Mouse (Mus musculus) forebrain, embryonic 13.5 days (tissue): ENCODE data around the gene Mdc1. TPM values are rescaled to one million over a fixed set of nuclear protein-coding genes. Genes with fewer than 3 reads are reported as not detected.
A peak's percentile ranks its signal among the peaks of the same experiment; 100 is the strongest.

Experiments used
- ATAC-seq: fragments of 200-750 bp; cut with Nextera tagmentation; 2 replicates; pipeline ENCODE4 v1.8.0; 2017
- H3K27ac ChIP-seq: fragments of 300-500 bp; sonication (generic); 2 replicates; pipeline ENCODE4 v1.5.1; 2015; ENCODE audit warnings: inconsistent platforms, mild to moderate bottlenecking, moderate library complexity
- H3K27me3 ChIP-seq: fragments of 300-500 bp; sonication (generic); 2 replicates; pipeline ENCODE4 v1.6.1; 2015; ENCODE audit warnings: mild to moderate bottlenecking, inconsistent platforms
- H3K36me3 ChIP-seq: fragments of 300-500 bp; sonication (generic); 2 replicates; pipeline ENCODE4 v1.6.1; 2015; ENCODE audit warnings: mild to moderate bottlenecking, inconsistent platforms; ENCODE audit not compliant: poor library complexity, severe bottlenecking
- H3K4me1 ChIP-seq: fragments of 300-500 bp; sonication (generic); 2 replicates; pipeline ENCODE4 v1.6.1; 2015; ENCODE audit warnings: inconsistent platforms
- H3K4me2 ChIP-seq: fragments of 300-500 bp; sonication (generic); 2 replicates; pipeline ENCODE4 v1.6.1; 2015; ENCODE audit warnings: inconsistent platforms, mild to moderate bottlenecking, moderate library complexity
- H3K4me3 ChIP-seq: fragments of 300-500 bp; sonication (generic); 2 replicates; pipeline ENCODE4 v1.5.1; 2015; ENCODE audit warnings: mild to moderate bottlenecking, inconsistent platforms
- H3K9ac ChIP-seq: fragments of 300-500 bp; sonication (generic); 2 replicates; pipeline ENCODE4 v1.6.1; 2015; ENCODE audit warnings: mild to moderate bottlenecking, inconsistent platforms
- H3K9me3 ChIP-seq: fragments of 300-500 bp; sonication (generic); replicated peaks from 2 replicates; pipeline ENCODE4 v1.6.1; 2016; ENCODE audit warnings: inconsistent platforms
- WGBS: fragments of 180-500 bp; shearing (Covaris S2); methylation state at CpG from one replicate; pipeline ENCODE4 v1.1.7; 2015; 5-methylcytosine and 5-hydroxymethylcytosine counted together
- polyA plus RNA-seq: library from polyadenylated mRNA; unstranded; fragments of >200 nt; fragmentation: Nextera tagmentation; extraction: Ambion mirVana; gene quantifications from 2 replicates; pipeline ENCODE4 v1.2.1, GENCODE M21; 2015

Gene Mdc1
- polyA plus RNA-seq, 1 experiment from 2014 or later: 15.1 TPM

- H3K27me3 ChIP-seq: peaks cover 11% of the 10 kb centered on the region; the same call in 1 of the 2 replicates
- no peak for ATAC-seq
- peaks cover 33% of the 10 kb centered on the region for H3K36me3 ChIP-seq
- H3K9me3 ChIP-seq: no peaks in the 10 kb centered on the region
- 70% methylated on average over 7 of the region's 7 CpGs for WGBS
- peaks cover 35% of the 10 kb centered on the region for H3K4me1 ChIP-seq
- H3K4me3 ChIP-seq: peak overlapping the region; percentile 64
- H3K4me2 ChIP-seq: peak overlapping the region; percentile 96
- H3K9ac ChIP-seq: peak overlapping the region; percentile 75; the same call in 1 of the 2 replicates
- no peak overlapping the region for H3K27ac ChIP-seq
These were observed 16.9 kb upstream of the Mdc1 start for GRCm38 (mm10) chr17:35824402-35824801.

DNA sequence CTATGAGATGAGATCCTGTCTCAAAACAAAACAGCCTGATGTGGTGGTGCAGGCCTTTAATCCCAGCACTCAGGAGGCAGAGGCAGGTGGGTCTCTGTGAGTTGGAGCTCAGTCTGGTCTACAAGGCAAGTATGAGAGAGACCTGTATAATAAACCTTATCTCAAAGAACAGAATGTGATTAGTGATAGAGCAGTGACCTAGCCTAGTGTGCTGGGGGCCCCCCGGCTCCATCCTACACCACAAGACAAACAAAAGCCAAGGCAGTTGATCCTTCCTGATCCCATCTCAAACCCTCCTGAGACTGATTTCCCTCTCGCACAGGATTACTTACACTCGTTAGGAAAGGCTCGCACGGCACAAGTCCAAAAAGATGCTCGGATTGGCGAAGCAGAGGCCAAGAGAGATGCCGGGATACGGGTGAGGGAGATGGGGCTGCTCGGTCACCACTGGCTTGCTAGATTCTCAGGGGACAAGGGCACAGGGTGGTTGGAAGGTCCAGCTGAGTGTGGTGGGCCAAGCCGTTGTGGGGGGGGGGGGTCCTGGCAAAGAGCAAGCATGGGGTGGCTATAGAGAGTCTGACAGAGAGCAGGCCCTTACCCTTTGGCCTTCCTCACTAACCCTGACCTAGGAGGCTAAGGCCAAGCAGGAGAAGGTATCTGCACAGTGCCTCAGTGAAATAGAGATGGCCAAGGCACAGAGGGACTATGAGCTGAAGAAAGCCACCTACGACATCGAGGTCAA, 16.0 kb upstream of the Mdc1 start:
- no peak overlapping the region for H3K9ac ChIP-seq
- peaks cover 33% of the 10 kb centered on the region for H3K36me3 ChIP-seq
- H3K4me1 ChIP-seq: peaks cover 44% of the 10 kb centered on the region
- no peak overlapping the region for H3K27ac ChIP-seq
- WGBS: 91% methylated on average over 13 of the region's 13 CpGs
- no peak for ATAC-seq
- H3K9me3 ChIP-seq: no peaks in the 10 kb centered on the region
- H3K4me3 ChIP-seq: no peak overlapping the region
- H3K4me2 ChIP-seq: no peak overlapping the region
- peaks cover 7% of the 10 kb centered on the region; the same call in 1 of the 2 replicates for H3K27me3 ChIP-seq

DNA sequence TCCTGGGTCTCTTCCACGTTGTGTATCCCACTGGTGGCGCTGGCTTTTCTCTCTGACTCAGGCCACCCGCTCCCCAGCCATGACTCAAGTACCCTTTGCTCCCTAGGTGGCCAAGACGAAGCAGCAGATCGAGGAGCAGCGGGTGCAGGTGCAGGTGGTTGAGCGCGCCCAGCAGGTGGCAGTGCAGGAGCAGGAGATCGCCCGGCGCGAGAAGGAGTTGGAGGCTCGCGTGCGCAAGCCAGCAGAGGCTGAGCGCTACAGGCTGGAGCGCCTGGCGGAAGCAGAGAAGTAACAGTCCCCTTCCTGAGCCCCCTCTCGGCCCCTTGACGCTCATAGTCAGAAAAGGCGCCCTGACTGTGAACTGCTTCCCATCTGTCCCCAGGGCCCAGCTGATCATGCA, 11.6 kb upstream of the Mdc1 start:
- Histone ChIP-seq H3K4me1 (peaks cover 36% of the 10 kb centered on the region), H3K36me3 (peaks cover 74% of the 10 kb centered on the region), H3K9ac (no peak overlapping the region), H3K4me3 (peak overlapping the region; percentile 6; the same call in 1 of the 2 replicates), H3K4me2 (peak overlapping the region; percentile 29), H3K27ac (no peak overlapping the region), H3K27me3 (no peaks in the 10 kb centered on the region), H3K9me3 (no peaks in the 10 kb centered on the region)
- WGBS: 2% methylated on average over 21 of the region's 21 CpGs
- peak; percentile 64 for ATAC-seq

DNA sequence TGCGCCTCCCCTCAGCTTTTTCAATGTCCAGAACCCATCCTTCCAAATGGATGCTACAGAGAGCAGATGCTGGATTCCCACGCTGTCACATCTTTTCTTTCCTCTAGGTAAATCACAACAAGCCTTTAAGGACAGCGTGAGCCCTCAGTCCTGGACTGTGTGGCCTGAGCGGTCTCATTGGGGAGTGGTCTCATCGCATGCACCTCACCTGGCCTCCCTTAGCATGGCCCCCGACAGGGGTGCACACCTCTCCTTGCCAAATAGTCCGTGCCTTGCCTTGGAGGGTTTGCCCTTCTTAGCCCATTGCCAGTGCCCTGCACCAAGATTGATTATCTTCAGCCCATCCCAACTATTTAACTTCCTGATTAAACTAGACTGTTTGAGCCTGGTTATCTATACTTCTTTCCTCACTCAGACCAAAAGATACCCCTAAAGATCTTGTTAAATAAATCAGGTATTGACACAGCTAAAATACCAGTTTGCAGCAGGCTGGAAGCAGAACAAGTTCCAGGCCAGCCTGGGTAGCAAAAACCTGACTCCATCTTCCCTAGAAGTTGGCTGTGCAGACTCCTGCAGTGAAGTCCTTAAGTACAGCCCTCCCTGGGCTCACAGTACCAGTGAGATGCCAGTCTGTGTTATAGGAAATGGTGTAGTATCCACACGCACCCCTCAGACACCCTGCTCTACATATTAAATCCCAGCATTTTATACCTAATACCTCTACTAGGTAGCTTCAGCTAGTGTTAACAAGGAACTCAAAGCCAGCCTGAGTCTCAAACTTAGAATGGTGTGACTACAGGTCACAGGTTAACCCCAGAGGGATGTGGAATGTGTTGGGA, 8.7 kb upstream of the Mdc1 start:
- Histone ChIP-seq H3K9ac (no peak overlapping the region), H3K4me2 (0 out of 2 replicates have a peak overlapping the region, but pooled peaks have one; percentile 9), H3K9me3 (no peaks in the 10 kb centered on the region), H3K27me3 (no peaks in the 10 kb centered on the region), H3K4me3 (no peak overlapping the region), H3K27ac (peak overlapping the region; percentile 44), H3K36me3 (peaks cover 69% of the 10 kb centered on the region), H3K4me1 (peaks cover 53% of the 10 kb centered on the region)
- WGBS: 70% methylated on average over 8 of the region's 8 CpGs
- ATAC-seq: no peak

DNA sequence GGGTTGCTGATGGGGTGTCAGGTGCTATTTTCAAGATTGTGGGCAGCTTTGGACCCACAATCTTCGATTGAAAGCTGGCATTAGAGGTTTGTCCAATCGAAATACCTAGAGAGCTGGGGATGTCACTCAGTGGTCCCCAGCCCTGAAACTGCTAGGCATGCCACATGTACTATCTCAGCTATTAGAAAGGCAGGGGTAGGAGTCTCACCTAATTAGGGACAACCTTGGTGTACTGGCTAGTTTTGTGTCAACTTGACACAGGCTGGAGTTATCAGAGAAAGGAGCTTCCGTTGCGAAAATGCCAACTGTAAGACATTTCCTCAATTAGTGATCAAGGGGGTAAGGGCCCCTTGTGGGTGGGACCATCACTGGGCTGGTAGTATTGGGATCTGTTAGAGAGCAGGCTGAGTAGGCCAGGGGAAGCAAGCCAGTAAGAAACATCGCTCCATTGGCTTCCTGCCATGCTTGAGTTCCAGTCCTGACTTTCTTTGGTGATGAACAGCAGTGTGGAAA, 8.0 kb upstream of the Mdc1 start:
- no peak overlapping the region for H3K9ac ChIP-seq
- H3K36me3 ChIP-seq: peaks cover 62% of the 10 kb centered on the region
- no peaks in the 10 kb centered on the region for H3K27me3 ChIP-seq
- 24% methylated on average over 5 of the region's 5 CpGs for WGBS
- ATAC-seq: no peak
- H3K9me3 ChIP-seq: no peaks in the 10 kb centered on the region
- H3K4me2 ChIP-seq: peak overlapping the region; percentile 92; the same call in 1 of the 2 replicates
- H3K27ac ChIP-seq: peak overlapping the region; percentile 44
- H3K4me1 ChIP-seq: peaks cover 53% of the 10 kb centered on the region
- H3K4me3 ChIP-seq: 0 out of 2 replicates have a peak overlapping the region, but pooled peaks have one; percentile 95

DNA sequence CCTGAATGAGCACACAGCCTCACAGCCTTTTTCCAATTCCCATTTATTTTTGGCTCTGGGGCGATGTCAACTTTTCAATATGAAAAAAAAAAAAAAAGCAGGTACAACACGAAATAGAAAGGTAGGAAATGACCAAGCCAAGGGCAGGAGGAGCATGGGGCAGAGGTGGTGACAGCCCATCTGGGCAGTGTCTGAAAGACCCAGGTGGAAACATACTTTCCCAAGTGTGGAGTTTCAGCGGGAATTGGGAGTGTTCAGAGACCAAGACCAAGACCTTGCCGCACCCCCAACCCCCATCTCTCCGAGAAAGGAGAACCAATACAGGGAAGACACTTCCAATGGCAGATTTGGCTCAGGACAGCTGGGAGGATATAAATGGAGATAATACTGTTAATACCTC, 7.4 kb upstream of the Mdc1 start:
- peak overlapping the region; percentile 95 for H3K4me3 ChIP-seq
- H3K4me2 ChIP-seq: peak overlapping the region; percentile 92
- H3K27ac ChIP-seq: peak overlapping the region; percentile 25
- 60% methylated on average over 5 of the region's 5 CpGs for WGBS
- no peaks in the 10 kb centered on the region for H3K9me3 ChIP-seq
- H3K4me1 ChIP-seq: peaks cover 56% of the 10 kb centered on the region
- H3K9ac ChIP-seq: peak overlapping the region; percentile 26; the same call in 1 of the 2 replicates
- H3K36me3 ChIP-seq: peaks cover 62% of the 10 kb centered on the region
- H3K27me3 ChIP-seq: no peaks in the 10 kb centered on the region
- no peak for ATAC-seq

GRCm38 (mm10) chr17:35834696-35835422, 6.5 kb upstream of the Mdc1 start:
- Histone ChIP-seq H3K4me1 (peaks cover 60% of the 10 kb centered on the region), H3K36me3 (peaks cover 62% of the 10 kb centered on the region), H3K9me3 (no peaks in the 10 kb centered on the region), H3K4me2 (peak overlapping the region; percentile 92), H3K27ac (0 out of 2 replicates have a peak overlapping the region, but pooled peaks have one; percentile 10), H3K4me3 (peak overlapping the region; percentile 95), H3K27me3 (no peaks in the 10 kb centered on the region), H3K9ac (peak overlapping the region; percentile 100)
- 75% methylated on average over 26 of the region's 26 CpGs for WGBS
- ATAC-seq: no peak

- peak overlapping the region; percentile 92 for H3K4me2 ChIP-seq
- no peaks in the 10 kb centered on the region for H3K9me3 ChIP-seq
- 79% methylated on average over 26 of the region's 26 CpGs for WGBS
- ATAC-seq: no peak
- peaks cover 61% of the 10 kb centered on the region for H3K36me3 ChIP-seq
- no peaks in the 10 kb centered on the region for H3K27me3 ChIP-seq
- peak overlapping the region; percentile 95 for H3K4me3 ChIP-seq
- peaks cover 58% of the 10 kb centered on the region for H3K4me1 ChIP-seq
- H3K9ac ChIP-seq: peak overlapping the region; percentile 100
- peak overlapping the region; percentile 31; the same call in 1 of the 2 replicates for H3K27ac ChIP-seq
These were observed 5.7 kb upstream of the Mdc1 start for GRCm38 (mm10) chr17:35835424-35836140.

GRCm38 (mm10) chr17:35836178-35836965, 4.9 kb upstream of the Mdc1 start:
- Histone ChIP-seq H3K36me3 (peaks cover 53% of the 10 kb centered on the region), H3K4me2 (peak overlapping the region; percentile 92), H3K9ac (peak overlapping the region; percentile 100), H3K4me3 (peak overlapping the region; percentile 95), H3K4me1 (peaks cover 60% of the 10 kb centered on the region), H3K27ac (peak overlapping the region; percentile 100), H3K9me3 (no peaks in the 10 kb centered on the region), H3K27me3 (no peaks in the 10 kb centered on the region)
- ATAC-seq: 0 out of 2 replicates have a peak, but pooled peaks have one; percentile 4
- WGBS: 8% methylated on average over 24 of the region's 24 CpGs

DNA sequence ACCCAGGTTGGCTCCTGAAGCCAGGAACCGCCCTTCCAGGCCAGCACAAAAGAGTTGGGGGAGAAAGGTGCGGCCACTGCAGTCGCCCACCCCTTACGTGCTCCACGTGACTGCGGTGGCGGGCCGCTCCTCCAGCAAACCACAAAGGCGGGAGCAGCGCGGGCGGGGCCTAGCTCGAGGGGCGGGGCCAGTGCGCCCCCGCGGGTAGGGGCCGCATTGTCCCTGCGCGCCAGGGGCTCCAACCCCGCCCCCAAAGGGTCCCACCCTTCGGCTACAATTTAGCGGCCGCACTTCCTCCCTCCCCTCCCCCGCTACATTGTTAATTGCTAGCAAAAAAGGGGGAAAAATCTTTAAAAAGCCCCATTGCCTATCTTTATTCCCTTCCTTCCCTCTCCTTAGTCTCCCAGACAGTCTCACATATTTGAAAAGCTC, 4.3 kb upstream of the Mdc1 start:
- peaks cover 47% of the 10 kb centered on the region for H3K36me3 ChIP-seq
- peak overlapping the region; percentile 100 for H3K9ac ChIP-seq
- H3K27ac ChIP-seq: peak overlapping the region; percentile 100
- WGBS: 3% methylated on average over 11 of the region's 25 CpGs
- peak overlapping the region; percentile 95 for H3K4me3 ChIP-seq
- H3K4me2 ChIP-seq: peak overlapping the region; percentile 92
- peak; percentile 24 for ATAC-seq
- no peaks in the 10 kb centered on the region for H3K9me3 ChIP-seq
- no peaks in the 10 kb centered on the region for H3K27me3 ChIP-seq
- H3K4me1 ChIP-seq: peaks cover 62% of the 10 kb centered on the region
